Mouse (Mus musculus) forelimb bud, embryonic 11.5 days (tissue): ENCODE data around the gene Rbm20.

Experiments
- DNase-seq: peaks from one replicate; pipeline ENCODE4 v3.0.0-alpha.2; 2012; ENCODE audit warnings: low read depth, low spot score

The Rbm20 gene

GRCm38 (mm10) chr19:53848272-53848995, 171.3 kb downstream of the Rbm20 start:
- DNase-seq: no peak

DNA sequence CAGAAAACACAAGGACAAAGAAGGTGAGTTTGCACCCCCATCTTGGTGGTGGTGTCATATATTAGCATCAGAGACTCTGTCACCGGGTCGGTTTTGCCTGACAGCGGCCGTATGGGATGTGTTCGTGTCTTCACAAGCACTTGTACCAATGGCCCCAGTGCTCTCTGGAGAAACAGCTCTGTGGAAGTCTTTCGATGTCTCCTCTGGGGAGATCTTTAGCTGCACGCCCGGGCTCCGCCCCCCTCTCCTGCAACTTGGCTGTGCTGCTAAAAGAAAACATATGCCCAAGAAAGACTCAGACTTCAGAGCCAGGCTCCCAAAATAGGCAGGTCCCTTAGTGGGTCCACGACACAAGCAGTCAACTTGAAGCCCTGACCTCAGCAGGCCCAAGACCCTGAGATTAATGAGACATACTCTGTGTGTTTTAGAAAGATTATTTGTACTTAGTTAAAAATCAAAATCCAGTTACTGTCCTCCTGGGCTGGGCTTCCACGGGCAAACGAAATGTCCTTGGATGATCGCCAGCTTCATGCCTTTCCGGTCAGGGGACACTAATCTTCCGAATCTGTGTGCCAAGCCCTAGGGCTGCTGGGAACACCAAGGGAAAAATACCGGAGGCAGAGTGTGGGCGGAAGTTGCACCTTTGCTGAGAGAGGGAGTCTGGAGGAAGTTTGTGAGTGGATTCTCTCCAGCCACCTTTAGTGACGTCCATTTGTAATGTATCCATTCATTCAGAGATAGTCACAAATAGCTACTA, 173.2 kb downstream of the Rbm20 start:
- no peak for DNase-seq

DNA sequence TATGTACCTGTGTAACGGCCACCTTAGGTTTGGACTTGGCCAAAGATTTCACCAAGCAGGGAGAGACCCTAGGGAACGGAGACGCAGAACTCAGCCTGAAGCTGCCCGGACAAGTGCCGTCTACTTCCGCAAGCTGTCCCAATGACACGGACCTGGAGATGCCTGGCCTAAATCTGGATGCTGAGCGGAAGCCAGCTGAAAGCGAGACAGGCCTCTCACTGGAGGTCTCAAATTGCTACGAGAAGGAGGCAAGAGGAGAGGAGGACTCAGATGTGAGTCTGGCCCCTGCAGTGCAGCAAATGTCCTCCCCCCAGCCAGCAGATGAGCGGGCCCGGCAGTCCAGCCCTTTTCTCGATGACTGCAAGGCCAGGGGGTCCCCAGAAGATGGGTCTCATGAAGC, 174.2 kb downstream of the Rbm20 start:
- no peak for DNase-seq

DNA sequence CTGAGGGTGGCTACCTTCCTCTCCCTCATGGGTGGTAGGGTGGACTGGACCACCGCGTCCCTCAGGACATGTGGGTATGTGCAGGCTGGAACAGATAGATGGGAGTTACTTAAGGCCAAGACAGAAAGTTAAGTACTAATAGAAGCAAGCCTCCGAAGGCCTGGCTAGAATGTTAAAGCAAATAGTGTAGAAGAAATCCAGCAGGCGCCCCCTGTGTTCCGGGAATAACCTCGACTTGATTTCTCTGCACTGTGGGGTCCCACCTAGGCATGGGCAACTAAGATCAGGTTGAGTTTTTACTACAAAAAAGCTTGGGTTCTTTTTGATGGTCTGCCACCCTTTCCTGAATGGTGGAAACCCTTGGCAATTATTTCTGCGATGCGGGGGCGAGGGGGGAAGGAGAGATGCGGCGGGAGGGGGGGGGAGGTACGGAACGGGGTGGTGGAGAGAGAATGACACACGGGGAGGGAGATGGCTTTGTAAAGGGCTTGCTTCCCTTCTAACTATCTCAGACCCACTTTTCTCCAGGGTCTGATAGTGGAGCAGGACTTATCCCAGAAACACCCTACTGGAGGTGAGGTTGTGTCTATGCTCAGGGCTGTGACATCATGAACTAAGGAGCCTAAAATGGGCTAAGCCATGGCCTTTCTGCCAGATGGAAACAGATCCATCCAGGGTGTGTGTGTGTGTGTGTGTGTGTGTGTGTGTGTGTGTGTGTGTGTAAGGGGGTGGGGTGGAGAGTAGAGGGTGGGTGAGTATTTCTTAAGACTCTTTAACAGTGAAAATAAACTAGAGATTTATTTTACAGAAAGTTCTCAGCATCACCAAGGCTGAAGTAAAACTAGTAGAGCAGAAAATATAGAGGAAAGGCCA, 175.0 kb downstream of the Rbm20 start:
- no peak for DNase-seq

- peak; percentile 64 for DNase-seq
These were observed 175.8 kb downstream of the Rbm20 start for GRCm38 (mm10) chr19:53852699-53853451.

DNA sequence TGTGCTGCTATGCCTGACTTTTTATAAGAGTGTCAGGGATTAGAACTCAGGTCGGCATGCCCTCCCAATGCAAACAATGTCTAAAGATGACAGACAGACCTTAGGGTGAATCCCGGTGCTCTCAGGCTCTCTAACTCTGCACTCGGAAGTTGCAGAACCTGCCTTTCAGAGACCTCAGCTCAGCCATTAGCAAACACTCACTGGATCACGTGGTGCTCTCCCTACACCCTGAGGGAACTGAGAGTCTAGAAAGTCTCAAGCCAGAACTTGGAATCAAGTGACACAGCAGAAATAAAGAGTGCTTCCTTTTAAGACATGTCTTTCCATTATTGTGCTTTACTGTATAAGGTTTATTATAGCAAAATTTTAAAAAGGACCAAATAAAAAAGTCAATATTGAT, 177.9 kb downstream of the Rbm20 start:
- DNase-seq: no peak

GRCm38 (mm10) chr19:53855781-53856180, 178.7 kb downstream of the Rbm20 start:
- no peak for DNase-seq

DNA sequence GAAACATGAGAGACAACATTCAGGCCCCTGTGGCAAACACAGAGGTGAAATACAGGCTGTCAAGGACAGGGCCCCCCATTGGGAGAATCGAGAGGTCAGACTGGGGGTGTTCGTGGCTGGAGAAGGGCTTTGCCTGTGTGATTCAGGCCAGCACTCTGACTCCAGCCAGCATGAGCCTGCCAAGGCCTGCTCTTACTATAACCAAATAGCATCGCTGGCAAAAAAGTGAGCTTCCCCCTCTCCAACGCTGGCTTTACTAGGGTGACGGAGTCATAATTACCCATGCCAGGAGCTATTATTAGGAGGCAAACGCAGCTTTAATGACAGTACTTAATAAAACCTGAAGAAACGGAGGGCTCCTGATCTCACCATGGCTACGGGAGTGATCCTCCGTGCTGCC, 179.7 kb downstream of the Rbm20 start:
- no peak for DNase-seq

DNA sequence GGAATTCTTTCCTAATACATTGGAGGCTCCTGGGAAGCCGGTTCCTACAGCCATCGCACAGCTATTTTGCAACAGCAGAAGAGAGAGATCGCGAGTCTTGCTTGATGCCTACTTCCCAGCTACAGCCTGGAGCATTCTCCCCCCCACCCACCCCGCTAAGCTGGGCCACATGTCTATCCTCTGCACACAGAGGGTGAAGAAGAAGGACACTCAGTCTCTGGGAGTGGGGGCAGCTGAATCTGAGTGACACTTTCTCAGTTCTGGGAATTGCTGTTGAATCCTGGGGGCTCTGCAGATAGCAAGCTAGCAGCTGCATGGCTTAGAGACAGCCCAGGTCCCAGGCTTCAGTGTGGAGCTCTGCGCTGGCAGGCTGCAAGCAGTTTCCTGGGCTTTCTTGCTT, 180.9 kb downstream of the Rbm20 start:
- DNase-seq: no peak

DNA sequence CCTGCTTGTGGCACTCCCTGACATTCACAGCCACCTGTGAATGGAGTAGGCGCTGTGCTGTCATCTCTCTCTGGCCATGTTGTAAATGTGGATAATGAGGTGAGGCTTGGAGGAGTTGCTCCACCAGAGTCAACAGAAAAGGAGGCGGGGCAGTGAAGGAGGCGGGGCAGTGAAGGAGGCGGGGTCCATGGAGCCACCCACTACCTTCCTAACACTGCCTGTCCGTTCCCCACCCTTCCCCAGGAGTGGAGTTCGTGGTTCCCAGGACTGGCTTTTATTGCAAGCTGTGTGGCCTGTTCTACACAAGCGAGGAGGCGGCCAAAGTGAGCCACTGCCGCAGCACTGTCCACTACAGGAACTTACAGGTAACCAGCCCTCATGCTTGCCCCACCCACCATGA, 182.0 kb downstream of the Rbm20 start:
- peak; percentile 49 for DNase-seq

DNA sequence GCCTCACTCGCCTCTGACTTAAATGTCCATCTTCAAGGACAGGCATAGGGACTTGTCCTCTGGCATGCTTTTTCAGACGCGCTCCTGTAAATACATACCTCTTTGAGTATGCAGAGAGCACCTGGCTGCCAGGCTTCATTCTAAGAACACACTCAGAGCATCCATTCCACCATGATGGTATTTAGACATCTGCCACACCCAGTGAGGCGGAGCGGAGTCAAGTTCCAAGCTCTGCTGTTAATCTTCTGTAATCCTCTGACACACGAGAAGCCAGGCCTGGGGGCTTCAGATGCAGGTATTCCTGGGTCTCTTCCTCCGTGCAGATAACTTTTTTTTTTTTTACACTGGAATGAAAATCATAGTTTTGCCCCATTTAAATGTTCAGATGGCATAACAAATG, 182.5 kb downstream of the Rbm20 start:
- DNase-seq: no peak

- no peak for DNase-seq
These were observed 184.2 kb downstream of the Rbm20 start for GRCm38 (mm10) chr19:53861346-53861745.

- no peak for DNase-seq
These were observed 185.6 kb downstream of the Rbm20 start for GRCm38 (mm10) chr19:53862573-53863246.

DNA sequence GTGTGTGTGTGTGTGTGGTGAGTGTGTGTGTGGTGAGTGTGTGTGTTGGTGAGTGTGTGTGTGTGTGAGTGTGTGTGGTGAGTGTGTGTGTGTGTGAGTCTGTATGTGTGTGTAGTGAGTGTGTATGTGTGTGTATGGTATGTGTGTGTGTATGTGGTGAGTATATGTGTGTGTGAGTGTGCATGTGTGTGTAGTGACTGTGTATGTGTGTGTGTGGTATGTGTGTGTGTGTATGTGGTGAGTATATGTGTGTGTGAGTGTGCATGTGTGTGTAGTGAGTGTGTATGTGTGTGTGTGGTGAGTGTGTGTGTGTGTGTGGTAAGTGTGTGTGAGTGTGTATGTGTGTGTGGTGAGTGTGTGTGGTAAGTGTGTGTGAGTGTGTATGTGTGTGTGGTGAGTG, 190.1 kb downstream of the Rbm20 start:
- DNase-seq: no peak

DNA sequence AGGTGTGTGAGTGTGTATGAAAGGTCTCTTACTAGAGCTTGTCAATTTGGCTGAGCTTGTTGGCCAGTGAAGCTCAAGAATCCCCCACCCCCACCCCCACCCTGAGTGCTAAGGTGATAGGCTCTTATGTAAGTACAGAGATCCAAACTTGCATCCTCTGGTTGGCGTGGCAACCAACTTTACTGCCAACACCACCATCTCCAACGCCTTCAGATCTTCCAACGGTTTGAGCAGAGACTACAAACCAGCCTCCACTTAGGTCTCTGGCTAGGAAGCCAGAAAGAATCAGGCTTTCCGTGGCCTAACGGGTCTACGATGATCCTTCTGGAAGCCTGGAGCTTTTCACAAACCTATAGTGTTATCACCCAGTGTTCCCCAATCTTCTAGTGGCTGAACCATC, 191.0 kb downstream of the Rbm20 start:
- DNase-seq: no peak

GRCm38 (mm10) chr19:53868796-53869195, 191.7 kb downstream of the Rbm20 start:
- no peak for DNase-seq

- no peak for DNase-seq
These were observed 192.6 kb downstream of the Rbm20 start for GRCm38 (mm10) chr19:53869427-53870385.

- no peak for DNase-seq
These were observed 193.5 kb downstream of the Rbm20 start for GRCm38 (mm10) chr19:53870568-53870967.

DNA sequence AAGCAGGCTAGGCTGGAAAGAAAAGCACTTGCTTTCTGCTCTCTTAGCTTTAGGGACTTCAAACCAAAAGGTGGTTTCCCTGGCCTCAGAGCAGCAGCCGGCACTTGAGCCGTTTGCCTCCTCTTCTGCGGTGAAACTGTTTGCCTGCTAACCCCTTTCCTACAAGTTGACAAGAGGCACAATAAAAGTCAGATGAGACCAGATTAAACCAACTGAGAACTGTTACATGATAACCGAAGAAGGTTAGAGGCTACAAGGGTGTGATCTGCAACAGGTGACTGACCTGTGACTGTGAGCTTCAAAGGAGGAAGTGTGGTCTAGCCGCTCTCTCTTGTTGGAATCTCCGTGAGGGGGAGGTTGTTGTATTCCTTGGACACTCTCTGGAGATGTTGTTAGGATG, 194.4 kb downstream of the Rbm20 start:
- no peak for DNase-seq
